Mouse (Mus musculus) brain, embryonic 14.5 days (tissue): ENCODE data around the gene Fa2h. TPM values are rescaled to one million over a fixed set of nuclear protein-coding genes. Genes with fewer than 3 reads are reported as not detected.
"Not testable (repeated sequence)": the region's sequence is repeated elsewhere in the genome, so short reads cannot be mapped to it uniquely, and the experiment has no call there.

ENCODE experiments used
- DNase-seq: peaks from one replicate; pipeline ENCODE4 v3.0.0-alpha.2; 2011; ENCODE audit warnings: low read depth
- CTCF ChIP-seq: fragments of 200-500 bp; IDR thresholded peaks from 2 replicates; pipeline ENCODE4 v1.5.1; 2012; ENCODE audit warnings: inconsistent platforms, mild to moderate bottlenecking, moderate library complexity, borderline replicate concordance; ENCODE audit not compliant: insufficient read depth, insufficient read length; ENCODE audit errors: extremely low read depth
- POLR2A ChIP-seq: fragments of 200-500 bp; IDR thresholded peaks from 2 replicates; pipeline ENCODE4 v1.6.1; 2012; ENCODE audit warnings: mild to moderate bottlenecking, inconsistent platforms, borderline replicate concordance; ENCODE audit not compliant: poor library complexity, insufficient read depth, insufficient read length, severe bottlenecking; ENCODE audit errors: extremely low read depth
- polyA plus RNA-seq: library from polyadenylated mRNA; depleted of rRNA; stranded (reverse); fragments of >200 nt; gene quantifications from 2 replicates; pipeline ENCODE4 v1.2.3, GENCODE M21; 2012; rRNA removed

Gene Fa2h
- polyA plus RNA-seq, 1 experiment, result 0.37 TPM

DNA sequence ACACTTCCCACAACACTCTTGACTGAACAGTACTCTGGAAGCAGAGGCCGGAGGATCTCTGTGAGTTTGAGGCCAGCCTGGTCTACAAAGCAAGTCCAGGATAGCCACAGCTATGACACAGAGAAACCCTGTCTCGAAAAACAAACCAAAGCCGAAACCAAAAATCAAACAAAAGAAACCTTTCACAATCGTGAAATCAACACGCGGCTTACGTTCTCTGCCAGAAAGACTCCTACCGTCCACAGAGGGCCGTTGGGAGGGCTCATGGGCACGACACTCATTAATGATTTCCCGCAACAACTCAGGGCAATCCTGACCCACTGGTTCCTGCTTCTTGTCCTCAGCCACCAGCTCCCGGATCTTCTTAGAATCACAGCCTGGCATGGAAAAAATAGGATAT lies 78.9 kb downstream of the Fa2h start:
- TF ChIP-seq CTCF (no peak), POLR2A (no peak)

DNA sequence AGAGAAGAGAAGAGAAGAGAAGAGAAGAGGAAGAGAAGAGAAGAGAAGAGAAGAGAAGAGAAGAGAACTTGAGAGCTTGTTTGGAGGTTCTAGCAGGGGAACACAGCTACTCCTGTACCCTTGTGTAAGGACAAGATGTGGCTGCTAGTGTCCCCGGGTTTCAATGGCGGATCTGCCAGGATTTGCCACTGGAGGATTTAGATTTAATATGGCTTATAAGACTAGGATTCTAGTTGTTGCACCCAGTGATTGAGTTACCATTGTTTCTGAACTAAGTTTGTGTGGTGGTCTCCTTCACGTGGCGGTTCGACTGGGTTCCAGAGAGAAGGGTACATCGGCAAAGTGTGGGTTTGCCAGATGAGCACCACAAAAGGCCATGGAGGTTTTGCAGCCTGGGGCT lies 79.7 kb downstream of the Fa2h start:
- not testable (repeated sequence) for DNase-seq

More for the DNA sequence above, 78.9 kb downstream of the Fa2h start:
- DNase-seq, result no peak

DNA sequence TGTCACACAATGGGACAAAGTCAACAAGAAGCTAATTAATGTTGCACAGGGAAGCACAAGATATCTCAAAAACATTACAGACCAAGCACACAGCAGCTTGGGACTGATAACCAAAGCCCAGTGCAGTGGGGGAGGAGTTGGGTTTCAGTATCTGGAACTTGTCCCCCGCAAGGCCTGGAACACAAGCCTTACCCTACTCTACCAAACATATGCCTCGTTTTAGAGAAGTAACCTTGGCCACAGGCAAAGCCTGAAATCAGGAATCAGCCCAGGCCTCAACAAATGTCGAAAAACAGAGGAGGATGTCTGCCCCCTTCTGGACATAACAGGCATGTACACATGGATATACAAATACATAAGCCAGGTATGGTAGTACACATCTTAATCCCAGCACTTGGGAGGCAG lies 80.9 kb downstream of the Fa2h start:
- peak; percentile 30; the same call in 1 of the 2 replicates for TF ChIP-seq CTCF
- TF ChIP-seq POLR2A, result no peak

DNA sequence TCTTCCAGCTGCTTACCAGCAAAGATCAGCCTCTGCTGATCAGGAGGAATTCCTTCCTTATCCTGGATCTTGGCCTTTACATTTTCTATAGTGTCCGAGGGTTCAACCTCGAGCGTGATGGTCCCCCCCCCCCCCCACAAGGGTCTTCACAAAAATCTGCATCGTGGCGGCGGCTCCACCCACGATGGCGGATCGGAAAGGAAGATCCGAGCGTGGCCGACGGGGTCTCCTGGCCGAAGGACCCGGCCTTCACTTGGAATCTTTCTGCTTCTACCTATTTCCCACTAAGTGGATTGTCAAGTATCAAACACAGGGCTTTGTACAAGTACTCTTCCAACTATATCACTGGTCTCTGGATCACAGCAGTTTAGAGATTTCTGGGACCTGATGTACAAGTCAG lies 83.6 kb downstream of the Fa2h start:
- DNase-seq, result not testable (repeated sequence)

More for the DNA sequence above, 80.9 kb downstream of the Fa2h start:
- DNase-seq, result no peak

DNA sequence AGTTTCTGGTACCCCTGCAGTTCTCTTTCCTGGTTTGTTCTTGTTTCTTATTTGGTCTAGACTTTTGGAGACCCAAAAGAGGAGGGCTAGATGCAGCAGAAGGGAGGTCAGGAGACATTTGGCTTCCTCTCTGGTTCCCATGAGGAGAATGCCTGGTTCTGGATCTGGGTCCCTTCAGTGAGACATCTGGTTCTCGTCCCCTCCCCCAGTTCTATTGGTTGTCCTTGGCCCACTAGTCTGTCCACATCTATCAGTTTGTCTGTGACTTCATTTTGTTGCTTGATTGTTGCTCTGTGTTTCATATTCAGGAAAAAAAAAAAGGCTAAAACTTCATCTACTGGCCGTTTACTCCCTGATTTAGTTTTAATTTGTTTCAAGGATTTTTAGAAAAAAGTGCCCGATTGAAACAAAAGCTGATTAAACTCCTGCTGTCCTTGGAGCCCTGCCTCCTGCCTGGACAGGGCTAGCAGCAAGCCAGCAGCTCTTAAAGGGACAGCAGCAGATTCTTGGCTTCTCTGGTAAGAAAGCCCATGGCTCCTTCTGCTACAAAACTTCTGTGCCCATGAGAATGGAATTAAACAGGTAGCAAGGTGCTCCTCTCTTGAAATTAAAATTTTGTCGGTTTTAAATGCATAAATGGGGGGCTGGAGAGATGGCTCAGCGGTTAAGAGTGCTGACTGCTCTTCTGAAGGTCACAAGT lies 88.4 kb downstream of the Fa2h start:
- DNase-seq, result no peak
- TF ChIP-seq POLR2A, result no peak
- no peak for TF ChIP-seq CTCF

DNA sequence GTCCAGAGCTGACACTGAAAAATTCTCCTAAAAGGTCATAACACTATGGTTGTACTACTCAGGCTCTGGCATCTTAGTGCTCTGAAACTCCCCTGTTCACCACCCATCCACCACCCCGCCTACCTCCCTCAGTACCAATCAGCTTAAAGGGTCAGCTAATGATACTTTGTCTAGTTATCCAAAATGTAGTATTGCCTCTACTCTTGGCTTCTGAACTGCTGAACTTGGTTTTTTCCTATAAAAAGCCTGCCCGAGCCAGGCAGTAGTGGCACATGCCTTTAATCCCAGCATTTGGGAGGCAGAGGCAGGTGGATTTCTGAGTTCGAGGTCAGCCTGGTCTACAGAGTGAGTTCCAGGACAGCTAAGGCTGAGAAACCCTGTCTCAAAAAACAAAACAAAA lies 89.3 kb downstream of the Fa2h start:
- no peak for DNase-seq
- no peak for TF ChIP-seq POLR2A
- TF ChIP-seq CTCF, result no peak

DNA sequence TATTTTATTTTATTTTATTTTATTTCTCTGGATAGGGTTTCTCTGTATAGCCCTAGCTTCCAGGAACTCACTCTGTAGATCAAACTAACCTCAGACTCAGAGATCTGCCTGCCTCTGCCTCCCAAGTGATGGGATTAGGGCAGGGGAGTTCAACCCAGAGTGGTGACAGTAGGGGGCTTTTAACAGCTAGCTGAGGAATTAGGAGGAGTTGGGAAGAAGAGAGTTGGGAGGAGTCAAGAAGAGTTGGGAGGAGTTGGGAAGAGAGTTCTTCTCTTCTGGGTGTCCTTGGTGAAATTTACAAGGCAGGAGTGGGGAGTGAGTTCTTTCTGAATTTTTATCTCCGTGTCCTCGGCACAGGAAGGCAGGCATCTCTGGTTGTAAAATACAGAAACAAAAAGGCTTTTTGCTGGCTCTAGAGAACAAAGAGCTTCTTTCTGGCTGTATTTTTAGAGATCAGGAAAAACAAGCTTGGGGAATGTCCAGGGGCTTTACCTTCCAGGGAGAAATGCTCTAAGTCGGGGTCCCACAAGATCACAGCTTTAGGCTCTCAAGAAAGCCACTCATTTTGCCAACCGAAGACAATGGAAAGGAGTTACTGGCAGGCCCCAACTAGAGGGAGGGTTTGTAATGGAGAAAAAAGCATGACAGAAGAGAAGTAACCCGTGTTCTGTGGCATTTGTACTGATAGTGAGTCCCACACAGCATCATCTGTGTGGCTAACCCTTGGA lies 90.4 kb downstream of the Fa2h start:
- not testable (repeated sequence) for DNase-seq

DNA sequence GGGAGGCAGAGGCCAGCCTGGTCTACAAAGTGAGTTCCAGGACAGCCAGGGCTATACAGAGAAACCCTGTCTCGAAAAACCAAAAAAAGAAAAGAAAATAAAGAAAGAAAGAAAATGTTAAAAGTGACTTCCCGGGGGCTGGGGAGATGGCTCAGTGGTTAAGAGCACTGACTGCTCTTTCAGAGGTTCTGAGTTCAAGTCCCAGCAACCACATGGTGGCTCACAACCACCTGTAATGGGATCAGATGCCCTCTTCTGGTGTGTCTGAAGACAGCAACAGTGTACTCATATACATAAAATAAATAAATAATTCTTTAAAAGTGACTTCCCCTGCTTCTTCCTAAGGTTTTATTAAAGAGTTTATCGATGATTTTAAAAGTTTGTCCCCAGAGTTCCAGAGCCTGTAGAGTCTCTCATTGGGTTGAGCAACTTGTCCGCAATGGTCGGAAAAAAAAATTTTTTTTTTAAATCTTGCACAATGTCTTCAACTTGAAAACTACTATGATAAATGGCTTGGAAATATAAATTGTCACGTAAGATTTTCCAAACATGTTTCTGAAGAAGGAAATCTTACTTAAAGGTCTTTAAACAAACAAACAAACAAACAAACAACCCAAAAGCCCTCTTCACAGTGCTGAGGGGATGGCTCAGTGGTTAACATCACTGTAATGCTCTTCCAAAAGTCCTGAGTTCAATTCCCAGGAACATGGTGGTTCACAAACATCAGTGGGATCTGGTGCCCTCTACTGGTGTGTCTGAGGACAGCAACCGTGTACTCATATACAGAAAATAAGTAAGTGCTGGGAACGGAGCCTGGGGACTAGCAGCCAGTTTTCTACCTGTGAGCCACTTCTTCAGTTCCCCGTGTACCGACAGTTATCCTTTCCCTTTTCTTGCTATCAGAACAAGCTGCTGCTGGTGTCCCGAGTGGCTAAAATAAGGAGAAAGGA lies 92.8 kb downstream of the Fa2h start:
- DNase-seq, result no peak
- TF ChIP-seq POLR2A (no peak), CTCF (peak; percentile 33; the same call in 1 of the 2 replicates)

DNA sequence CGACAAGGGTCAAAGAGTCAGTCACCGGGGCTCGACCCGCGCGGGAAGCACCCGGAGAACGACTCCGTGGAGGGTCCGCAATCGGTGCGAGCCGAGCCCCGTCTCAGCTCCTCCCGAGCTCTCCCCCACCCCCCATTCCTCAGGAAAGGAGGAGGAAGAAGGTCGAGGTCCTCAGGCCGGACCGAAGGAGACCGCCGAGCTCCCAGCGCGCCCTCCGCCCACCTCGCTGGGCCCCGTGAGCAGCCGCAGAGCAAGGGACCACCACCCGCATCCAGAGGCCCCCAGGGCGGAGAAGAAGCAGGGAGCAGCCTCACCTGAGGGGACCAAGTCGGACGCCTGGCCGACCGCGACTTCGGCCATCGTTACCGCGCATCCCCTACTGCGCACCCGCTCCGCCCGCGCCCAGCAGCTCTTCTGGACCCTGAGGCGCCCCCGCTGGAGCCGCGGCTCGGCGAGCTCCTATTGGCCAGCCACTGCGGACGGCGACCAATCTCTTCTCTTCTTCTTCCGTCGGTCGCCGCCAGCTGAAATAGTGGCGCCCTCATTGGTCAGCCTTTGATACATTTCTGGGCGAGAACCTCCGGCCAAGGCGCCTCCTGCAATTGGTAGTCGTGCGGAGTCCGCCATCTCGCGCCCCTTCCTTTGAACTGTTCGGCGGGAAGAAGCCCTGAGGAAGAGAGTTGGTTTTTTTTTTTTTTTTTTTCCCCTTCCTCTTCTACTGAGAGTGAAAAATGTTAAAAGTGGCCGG lies 93.6 kb downstream of the Fa2h start, which contains the start of gene Rfwd3:
TSS of gene Rfwd3 (minus strand) at position 402 of the 748 bp plus-strand sequence.
- no peak for TF ChIP-seq CTCF
- TF ChIP-seq POLR2A, result peak; percentile 83

DNA sequence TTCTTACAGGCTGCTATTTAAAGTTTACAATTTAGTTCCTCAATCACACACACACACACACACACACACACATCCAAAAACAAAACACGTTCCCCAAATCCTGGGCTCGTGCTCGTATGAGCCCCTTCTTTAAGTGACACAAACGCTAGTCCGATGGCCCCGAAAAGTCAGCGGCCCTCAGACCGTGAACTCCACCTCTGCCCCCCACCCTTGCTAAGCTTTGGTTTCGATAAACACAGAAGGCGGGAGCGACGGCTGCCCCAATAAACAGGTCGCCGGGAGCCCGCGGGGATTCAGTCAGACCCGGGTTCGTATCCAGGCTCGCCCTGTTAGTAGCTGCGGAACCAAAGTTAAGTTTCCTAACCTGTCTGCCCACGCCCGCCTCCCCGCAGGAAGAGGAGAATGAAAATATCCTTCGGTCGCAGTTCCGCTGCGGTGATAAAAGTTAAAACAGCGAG lies 94.2 kb downstream of the Fa2h start:
- TF ChIP-seq POLR2A, result no peak
- no peak for TF ChIP-seq CTCF
- peak; percentile 38 for DNase-seq

More for the DNA sequence above, 93.6 kb downstream of the Fa2h start, which contains the start of gene Rfwd3:
- peak; percentile 100 for DNase-seq

DNA sequence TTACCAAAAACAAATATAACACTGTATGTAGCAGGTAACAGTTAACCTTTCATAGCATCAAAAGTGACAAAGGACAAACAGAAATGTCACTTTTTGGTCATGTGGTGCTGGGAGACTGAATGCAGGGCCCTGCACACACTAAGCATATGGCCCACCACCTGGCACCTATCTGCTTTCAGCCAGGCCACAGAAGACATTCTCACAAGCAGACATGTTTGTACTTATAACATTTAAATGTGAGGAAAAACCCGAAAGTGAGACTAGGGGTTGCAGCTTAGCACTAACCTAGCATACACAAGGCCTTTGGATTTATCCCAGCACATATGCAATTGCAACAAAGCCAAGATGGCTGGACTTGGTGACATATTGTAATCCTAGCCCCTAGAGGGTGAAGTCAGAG lies 95.6 kb downstream of the Fa2h start:
- TF ChIP-seq CTCF (no peak), POLR2A (no peak)
- DNase-seq, result peak; percentile 71

Other genes with a start within 250 kb of the Fa2h start
- gene Glg1, start 134.6 kb downstream of the Fa2h start, polyA plus RNA-seq, result 52.6 and 62.4 TPM in 2 replicates
- 22.9 and 24.2 TPM in 2 replicates for gene Rfwd3, start 93.6 kb downstream of the Fa2h start, polyA plus RNA-seq
- 0.19 and 0.23 TPM in 2 replicates for gene Mlkl, start 55.6 kb downstream of the Fa2h start, polyA plus RNA-seq
- gene Wdr59, start 128.3 kb upstream of the Fa2h start, polyA plus RNA-seq, result 14.2 and 16.0 TPM in 2 replicates
- 237 and 293 TPM in 2 replicates for gene Znrf1, start 142.3 kb upstream of the Fa2h start, polyA plus RNA-seq
- gene Ldhd, start 236.6 kb upstream of the Fa2h start, polyA plus RNA-seq, result 0.58 and 0.68 TPM in 2 replicates
- 25.6 and 25.9 TPM in 2 replicates for gene Zfp1, start 249.6 kb upstream of the Fa2h start, polyA plus RNA-seq